Mouse (Mus musculus) embryonic fibroblast, embryonic 13.5 days (primary cell): Measurements from ENCODE around the gene Atp2b1.

Source experiments
- CTCF ChIP-seq: IDR thresholded peaks from 2 replicates; pipeline ENCODE4 v1.5.1; 2011; ENCODE audit warnings: mild to moderate bottlenecking, control low read depth, low read length, moderate library complexity, borderline replicate concordance; ENCODE audit not compliant: insufficient read depth
- POLR2A ChIP-seq: IDR thresholded peaks from 2 replicates; pipeline ENCODE4 v1.6.1; 2011; ENCODE audit warnings: low read depth, mild to moderate bottlenecking, control low read depth, low read length, moderate library complexity

DNA sequence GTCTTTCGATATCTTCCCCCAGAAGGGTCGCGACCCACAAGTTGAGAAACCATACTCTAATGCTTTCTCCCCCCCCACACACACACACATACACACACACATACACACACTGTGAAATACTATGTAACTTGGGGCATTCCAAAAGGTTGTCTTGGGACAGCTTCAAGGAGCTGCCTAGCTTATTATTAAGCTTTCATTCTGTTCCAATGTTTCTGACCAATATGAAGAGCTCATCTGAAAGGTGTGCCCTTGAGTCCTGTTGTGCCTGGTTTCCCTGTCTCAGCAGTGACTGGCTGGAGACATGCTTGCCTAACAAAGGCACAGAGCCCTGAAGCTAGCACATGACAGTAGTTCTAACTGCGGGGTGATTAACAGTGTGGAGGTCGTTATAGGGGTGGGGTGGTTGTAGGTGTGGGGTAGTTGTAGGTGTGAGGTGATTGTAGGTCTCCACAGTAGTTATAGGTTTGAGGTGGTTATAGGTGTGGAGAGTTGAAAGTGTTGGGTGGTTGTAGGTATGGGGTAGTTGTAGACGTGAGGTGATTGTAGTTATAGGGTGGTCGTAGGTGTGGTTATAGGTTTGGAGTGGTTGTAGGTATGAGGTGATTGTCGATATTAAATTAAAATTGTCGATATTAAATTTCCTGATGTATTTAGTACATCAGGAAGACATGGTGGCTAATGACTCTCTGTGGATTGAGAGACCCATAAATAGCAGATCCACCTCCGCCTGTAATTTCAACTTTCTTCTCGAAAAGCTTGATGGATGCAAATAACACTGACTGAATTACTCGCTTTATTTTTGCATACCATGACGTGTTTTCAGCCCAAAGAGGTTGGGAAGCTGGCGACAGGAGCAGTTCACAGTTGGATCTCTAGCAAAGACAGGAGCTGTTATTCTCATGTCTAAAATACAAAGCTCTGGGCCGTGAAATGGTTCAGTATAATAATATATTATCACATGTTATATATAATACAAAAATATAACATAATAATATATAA, 119.9 kb downstream of the Atp2b1 start:
- no peak for TF ChIP-seq CTCF
- no peak for TF ChIP-seq POLR2A
